Mouse (Mus musculus) natural killer cell, adult 2 months (primary cell): ENCODE data around the gene Sugp2.
A peak's percentile ranks its signal among the peaks of the same experiment; 100 is the strongest.
"Not testable (repeated sequence)": the region's sequence is repeated elsewhere in the genome, so short reads cannot be mapped to it uniquely, and the experiment has no call there.

ENCODE experiments used
- DNase-seq, 2 experiments: peaks; one replicate each; pipeline ENCODE4 v3.0.0; 2022; ENCODE audit warnings: low spot score in 2 of 2

The Sugp2 gene

GRCm38 (mm10) chr8:70234080-70234780 is at the start of gene Sugp2, which contains the start of gene Armc6:
Gene Sugp2 (plus strand): TSS chr8:70234226.
Gene Armc6 (minus strand): TSS chr8:70234466.
- peak; percentile 96 to 97 for DNase-seq

- DNase-seq = no peak
Observed at GRCm38 (mm10) chr8:70188707-70189106, 45.3 kb upstream of the Sugp2 start.

GRCm38 (mm10) chr8:70193238-70193637 is 40.8 kb upstream of the Sugp2 start:
- no peak for DNase-seq

DNA sequence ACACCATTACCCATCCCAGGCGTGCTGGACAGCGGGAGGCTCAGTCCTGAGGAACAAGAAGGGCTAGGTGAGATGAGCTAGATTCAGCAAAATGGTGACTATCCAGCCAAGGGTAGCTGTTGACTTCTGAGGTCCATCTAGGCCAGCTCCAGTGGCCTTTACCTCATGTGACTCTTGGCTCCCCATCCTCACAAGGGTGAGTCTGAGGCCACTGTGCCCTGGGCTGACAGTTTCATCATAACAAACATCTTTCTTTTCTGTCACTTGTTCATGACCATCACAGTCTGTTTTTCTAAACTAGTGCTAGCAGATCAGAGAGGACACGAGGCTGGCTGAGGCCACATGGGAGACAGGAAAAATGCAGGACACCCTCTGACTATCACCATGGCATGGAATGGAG is 39.8 kb upstream of the Sugp2 start:
- DNase-seq = no peak

DNA sequence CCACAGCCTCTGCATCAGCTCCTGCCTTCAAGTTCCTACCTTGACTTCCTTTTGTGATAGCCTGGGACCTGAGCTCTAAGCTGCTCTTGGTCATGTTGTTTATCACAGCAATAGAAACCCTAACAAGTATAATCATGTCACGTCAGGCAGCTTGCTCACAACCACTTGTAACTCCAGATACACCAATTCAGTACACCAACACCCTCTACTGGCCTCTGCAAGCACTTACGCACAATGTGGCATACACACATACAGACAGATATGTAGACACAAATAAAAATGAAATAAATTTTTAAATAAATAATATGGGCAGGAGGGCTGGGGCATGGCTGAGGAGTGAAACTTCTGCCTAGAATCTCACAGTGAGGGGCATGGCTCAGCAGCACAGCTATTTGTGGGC is 38.3 kb upstream of the Sugp2 start:
- DNase-seq = no peak

DNA sequence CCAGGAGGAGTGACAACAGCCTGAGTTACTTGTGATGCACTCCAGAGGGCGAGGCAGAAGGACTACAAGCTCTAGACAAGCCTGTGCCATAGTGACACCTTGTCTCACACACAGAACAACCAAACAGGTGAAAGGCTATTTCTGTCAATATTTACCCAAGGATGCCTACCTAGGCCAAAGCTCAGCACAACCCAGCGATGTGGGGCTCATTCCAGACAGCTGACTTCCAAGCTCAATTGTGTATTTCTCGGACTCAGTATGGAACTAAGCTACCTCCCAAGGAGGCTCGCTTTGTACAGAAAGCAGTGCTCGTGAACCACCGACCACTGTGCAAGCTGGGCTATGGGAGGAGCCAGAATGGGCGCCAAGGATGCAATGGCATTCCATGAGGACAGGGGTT is 36.4 kb upstream of the Sugp2 start:
- DNase-seq = no peak

DNA sequence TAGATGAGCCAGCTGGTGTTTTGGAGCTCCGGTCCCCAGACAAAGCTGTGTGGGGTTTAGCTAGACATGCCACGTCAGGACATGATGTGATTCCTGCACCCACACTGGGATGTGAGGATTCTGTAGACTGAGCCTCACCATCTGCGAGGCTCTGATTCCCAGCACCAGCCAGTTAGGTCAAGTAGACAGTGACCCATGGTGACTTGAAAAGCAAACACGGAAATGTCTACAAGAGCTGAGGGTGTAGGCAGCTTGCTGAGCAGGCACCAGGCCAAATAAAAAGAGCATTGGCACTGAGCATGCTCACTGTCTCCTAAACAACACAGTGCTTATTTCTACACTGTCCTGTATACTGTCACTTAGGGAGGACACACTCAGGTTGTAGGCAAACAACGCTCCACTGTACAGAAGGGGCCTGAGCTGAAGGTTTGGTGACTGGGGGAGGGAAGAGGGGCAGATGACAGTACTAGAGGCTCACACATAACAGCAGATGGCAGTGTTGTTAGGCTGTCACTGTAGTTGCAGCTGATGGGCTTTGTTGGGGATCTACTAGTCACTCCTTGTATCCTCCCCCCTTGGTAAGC is 33.8 kb upstream of the Sugp2 start:
- no peak for DNase-seq

DNA sequence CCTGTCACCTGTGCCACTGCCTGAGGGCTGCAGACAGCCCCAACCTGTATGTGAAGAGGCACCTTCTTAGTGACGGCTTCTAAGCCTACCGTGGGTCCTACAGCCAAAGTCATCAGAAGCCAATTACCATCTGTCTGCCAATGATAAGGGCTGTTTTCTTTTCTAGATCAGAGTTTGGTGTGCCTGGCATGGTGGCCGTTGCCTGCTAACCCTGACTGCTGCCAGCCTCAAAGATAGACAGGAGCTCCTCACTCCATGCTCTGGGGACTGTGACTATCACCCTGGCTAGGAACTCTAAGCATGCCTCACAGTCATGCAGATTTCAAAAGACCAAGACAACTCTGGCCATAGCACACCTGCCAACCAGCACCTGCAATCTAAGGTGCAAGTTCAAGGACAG is 32.6 kb upstream of the Sugp2 start:
- no peak for DNase-seq

- DNase-seq = no peak
Observed at GRCm38 (mm10) chr8:70203072-70203471, 31.0 kb upstream of the Sugp2 start.

DNA sequence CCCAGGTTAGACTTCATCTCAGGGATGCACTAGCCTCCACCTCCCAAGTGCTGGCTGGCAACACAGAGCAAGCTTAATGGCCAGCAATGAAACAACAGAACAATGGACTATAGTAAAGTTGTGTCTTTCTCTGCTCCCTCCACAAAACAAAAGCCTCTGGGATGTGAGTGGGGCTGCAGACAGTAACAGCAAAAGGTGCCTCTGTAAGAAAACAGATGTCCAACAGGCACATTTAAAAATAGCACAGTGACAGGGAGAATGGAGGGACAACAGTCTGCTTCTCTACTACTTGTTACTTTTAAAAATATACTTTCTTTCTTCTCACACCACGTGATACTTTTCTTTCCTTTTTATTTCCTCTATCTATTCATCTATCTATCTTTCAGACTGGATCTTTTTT is 29.3 kb upstream of the Sugp2 start:
- no peak for DNase-seq

- no peak for DNase-seq
Observed at GRCm38 (mm10) chr8:70208130-70208529, 25.9 kb upstream of the Sugp2 start.

DNA sequence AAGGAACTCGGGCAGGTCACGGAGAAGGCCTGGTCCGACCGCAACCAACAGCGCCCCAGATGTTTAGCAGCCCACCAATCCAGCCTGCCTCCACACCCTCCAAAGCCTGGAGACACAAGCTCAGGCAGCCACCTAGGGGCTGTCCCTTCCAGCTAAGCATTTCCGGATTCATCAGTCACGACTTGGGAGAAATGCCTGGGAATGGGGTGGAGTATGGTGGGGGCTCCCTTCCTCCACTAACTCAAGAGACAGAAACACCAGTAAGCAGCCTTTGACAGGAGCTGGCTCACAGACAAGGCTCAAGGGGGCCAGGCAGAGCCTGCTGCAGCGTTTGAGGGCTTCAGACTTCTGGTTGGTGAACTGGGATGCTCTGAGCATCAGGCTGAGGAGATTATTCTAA is 23.5 kb upstream of the Sugp2 start:
- DNase-seq = no peak

GRCm38 (mm10) chr8:70211275-70211674 is 22.8 kb upstream of the Sugp2 start:
- no peak for DNase-seq

GRCm38 (mm10) chr8:70211726-70212111 is 22.3 kb upstream of the Sugp2 start:
- no peak for DNase-seq

DNA sequence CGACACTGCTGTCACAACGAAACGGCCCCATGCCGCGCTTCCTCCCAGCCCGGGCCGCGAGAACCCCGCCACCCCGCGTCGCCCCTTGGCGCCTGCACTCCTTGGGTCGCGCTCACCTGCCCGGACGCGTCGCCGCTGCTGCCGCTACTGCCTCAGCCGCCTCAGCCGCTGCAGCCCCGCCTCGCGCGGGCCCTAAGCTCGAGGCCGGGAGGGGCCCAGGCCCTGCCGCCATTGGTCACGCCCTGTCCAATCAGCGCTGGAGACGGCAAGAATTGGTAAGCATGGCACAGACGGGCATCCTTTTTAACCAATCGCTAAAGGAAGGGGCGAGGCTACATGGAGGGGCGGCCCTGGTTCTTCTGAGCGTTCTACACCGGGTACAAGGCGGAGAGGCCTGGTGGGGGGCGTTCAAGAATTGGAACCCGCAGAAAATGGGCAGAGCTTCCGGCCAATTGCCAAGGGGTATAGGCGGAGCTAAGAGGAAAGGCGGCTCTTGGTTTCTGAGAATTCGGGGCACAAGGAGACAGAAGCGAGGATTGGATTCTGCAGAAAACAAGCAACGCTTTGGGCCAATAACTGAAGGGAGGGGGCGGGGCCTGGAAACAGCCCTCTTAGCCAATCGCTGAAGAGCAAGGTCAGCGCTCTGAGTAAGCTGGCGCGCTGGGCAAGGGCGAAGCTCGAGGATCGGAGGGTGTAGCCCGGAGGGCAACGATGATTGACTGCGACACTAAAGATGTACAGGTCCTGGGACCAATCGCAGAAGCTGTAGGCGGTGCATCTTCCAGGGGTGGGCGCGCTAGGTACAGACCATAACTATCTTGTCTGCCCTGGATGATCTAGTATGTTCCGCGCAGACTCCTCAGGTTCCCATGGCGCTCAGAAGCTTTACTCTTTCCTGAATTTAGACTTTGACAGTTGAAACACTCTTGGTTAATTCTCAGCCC is 21.6 kb upstream of the Sugp2 start, which contains the start of gene Slc25a42:
Gene Slc25a42 (minus strand): TSS at position 194 of the 944 bp plus-strand sequence.
- DNase-seq = peak; percentile 97 to 98

DNA sequence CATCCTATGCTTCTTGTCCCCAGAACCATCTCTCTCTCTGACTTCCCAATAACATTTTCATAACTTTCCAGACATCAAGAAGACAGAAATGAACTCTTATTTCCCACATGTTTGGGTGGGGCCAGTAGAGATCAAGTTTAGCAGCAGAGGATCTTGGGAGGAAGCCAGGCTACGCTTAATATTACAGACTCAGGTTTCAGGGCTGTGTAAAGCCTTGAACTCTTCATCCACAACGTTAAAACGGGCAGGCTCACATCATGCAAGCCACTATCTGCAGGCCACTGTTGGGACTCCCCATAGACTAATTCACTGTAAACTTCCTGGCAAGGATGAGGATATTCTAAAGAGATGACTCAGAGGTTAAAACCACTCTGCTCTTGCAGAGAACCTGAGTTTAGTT is 19.6 kb upstream of the Sugp2 start:
- no peak for DNase-seq

DNA sequence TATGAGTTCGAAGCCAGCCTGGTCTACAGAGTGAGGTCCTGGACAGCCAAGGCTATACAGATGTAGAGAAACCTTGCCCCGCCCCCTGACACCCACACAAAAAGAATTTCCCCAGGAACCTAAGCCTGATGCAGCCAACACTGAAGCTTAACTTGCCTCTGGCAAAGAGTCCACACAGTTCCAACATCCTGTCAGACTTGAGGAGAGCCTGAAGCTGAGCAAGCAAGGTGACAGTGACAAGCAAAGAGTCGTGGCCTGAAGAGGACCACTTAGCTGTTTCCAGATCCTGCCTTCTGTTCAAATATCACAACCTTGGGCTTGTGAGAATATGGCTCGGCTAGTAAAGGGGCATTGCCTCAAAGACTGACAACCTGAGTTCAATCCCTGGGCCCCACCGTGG is 18.9 kb upstream of the Sugp2 start:
- DNase-seq = no peak

GRCm38 (mm10) chr8:70216161-70216560 is 17.9 kb upstream of the Sugp2 start:
- DNase-seq = not testable (repeated sequence)

DNA sequence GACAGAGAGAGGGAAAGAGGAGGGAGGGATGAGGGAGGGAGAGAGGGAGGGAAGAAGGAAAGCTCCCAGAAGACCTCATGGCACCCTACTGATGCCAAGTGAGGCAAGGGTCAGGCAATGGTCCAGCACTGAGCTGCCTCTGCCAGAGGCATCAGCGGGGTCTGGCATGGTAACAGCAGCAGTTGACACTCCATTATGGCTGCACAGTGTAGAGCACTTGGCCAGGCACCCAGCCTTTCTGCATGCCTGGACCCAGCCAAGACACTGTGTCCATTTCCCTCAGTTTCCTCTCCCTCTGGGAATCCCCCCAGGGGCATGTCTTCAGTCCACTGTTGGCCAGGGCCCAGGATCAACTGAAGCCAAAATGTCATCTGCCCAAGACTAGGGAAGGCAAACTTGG is 17.5 kb upstream of the Sugp2 start:
- DNase-seq = no peak

GRCm38 (mm10) chr8:70217441-70217840 is 16.6 kb upstream of the Sugp2 start:
- no peak for DNase-seq

- no peak for DNase-seq
Observed at GRCm38 (mm10) chr8:70219107-70219684, 14.8 kb upstream of the Sugp2 start.

DNA sequence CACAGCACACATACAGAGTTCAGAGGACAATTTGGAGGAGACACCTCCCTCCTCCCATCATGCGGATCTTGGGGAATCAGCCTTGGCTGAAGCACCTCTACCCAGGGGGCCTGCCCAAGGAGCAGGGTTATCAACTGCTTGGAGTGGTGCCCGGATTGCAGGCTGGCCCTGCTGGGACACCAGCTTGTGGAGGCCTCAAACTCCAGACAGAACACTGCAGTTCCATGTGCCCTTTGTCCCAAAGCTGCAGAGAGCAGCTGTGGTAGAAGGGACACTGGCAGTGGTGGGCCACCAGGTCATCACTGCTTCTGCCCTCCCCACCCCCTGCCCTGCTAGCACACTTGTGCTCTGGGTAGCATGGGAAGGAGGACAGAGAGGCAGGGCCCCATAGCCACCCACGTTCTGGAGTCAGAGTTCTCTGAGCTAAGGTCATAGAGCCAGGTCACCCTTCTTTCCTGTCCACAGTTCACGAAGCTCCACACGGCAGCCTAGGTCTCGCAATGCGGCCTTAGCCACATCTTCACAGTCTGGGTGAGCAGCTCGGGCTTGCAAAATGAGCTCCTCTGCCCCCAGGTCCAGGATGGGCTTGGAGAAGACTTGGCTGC is 13.7 kb upstream of the Sugp2 start:
- DNase-seq = no peak
